Comparison of ENCODE assay signal across 26 mouse cellular contexts in genomic region chr17:73688261-73688660, GRCm38 (mm10). TPM values are rescaled to one million over a fixed set of nuclear protein-coding genes. Genes with fewer than 3 reads are reported as not detected.
DNase-seq lines count a peak whose midpoint lies in the region; ATAC-seq and TF ChIP-seq lines count a peak whose summit lies in the region.
"Had no signal": no experiment of that assay in that cellular context is flagged by ENCODE, and none has a peak within 500 bp of the region (broad histone marks: within the 10 kb centered on the region; RNA-seq: fewer than 3 reads in every experiment).

No protein-coding gene starts in this region.

- TF ChIP-seq CTCF in cerebellum, adult 2 months (IDR thresholded peaks at IDR 0.05; ENCODE audit: borderline replicate concordance, insufficient read depth, low read depth, low read length) = no peak

- no peak for TF ChIP-seq POLR2A in cerebellum, adult 2 months (IDR thresholded peaks at IDR 0.05; ENCODE audit: borderline replicate concordance, insufficient read depth, low read length)

- H3K36me3 ChIP-seq in midbrain, embryonic 13.5 days = no peaks in the 10 kb centered on the region
- no peaks in the 10 kb centered on the region for H3K36me3 ChIP-seq in midbrain, embryonic 15.5 days (replicated peaks)
- H3K36me3 ChIP-seq in midbrain, embryonic 16.5 days (ENCODE audit: control insufficient read depth, insufficient read depth, low read length) = no peaks in the 10 kb centered on the region
- no peaks in the 10 kb centered on the region for H3K36me3 ChIP-seq in midbrain, embryonic 10.5 days
- H3K36me3 ChIP-seq: embryonic facial prominence, embryonic 13.5 days; embryonic facial prominence, embryonic 15.5 days; forebrain, embryonic 10.5 days; forebrain, embryonic 12.5 days; G1E had no signal

- whole genome bisulfite sequencing in midbrain, embryonic 13.5 days = 62% methylated on average over 3 of the region's 3 CpGs
- 66% methylated on average over 3 of the region's 3 CpGs for WGBS in midbrain, embryonic 15.5 days
- WGBS in midbrain, embryonic 16.5 days = 53% methylated on average over 3 of the region's 3 CpGs
- 78% methylated on average over 3 of the region's 3 CpGs for WGBS in midbrain, embryonic 10.5 days
- 84% methylated on average over 3 of the region's 3 CpGs for WGBS in cerebellum, adult 2 months

- no peak overlapping the region for H3K9ac ChIP-seq in midbrain, embryonic 13.5 days (replicated peaks)
- no peak overlapping the region for H3K9ac ChIP-seq in midbrain, embryonic 15.5 days
- no peak overlapping the region for H3K9ac ChIP-seq in midbrain, embryonic 16.5 days (ENCODE audit: low read depth, low read length)
- H3K9ac ChIP-seq: embryonic facial prominence, embryonic 13.5 days; embryonic facial prominence, embryonic 15.5 days; forebrain, embryonic 12.5 days had no signal

- DNase-seq in midbrain, embryonic 10.5 days (ENCODE audit: low spot score) = no peak
- no peak for DNase-seq in cerebellum, adult 2 months
- DNase-seq: adrenal gland, adult 8-10 months; adrenal gland, postnatal 14 days; B cell, adult 2 months; cerebellum, adult 11-12 months; cerebellum, adult 8-10 months; cerebellum, adult 9-11 months; cerebellum, postnatal 14 days; cerebellum, postnatal 36 days; embryo, embryonic 11 days had no signal

- no peaks in the 10 kb centered on the region for H3K9me3 ChIP-seq in midbrain, embryonic 13.5 days
- H3K9me3 ChIP-seq in midbrain, embryonic 15.5 days = no peaks in the 10 kb centered on the region
- no peaks in the 10 kb centered on the region for H3K9me3 ChIP-seq in midbrain, embryonic 16.5 days (replicated peaks; ENCODE audit: control insufficient read depth, low read length, poor library complexity, severe bottlenecking)
- no peaks in the 10 kb centered on the region for H3K9me3 ChIP-seq in midbrain, embryonic 10.5 days (replicated peaks)
- H3K9me3 ChIP-seq: embryonic facial prominence, embryonic 13.5 days; embryonic facial prominence, embryonic 15.5 days; forebrain, embryonic 10.5 days; forebrain, embryonic 12.5 days had no signal

- 0 out of 2 replicates have a peak, but pooled peaks have one; percentile 48 for ATAC-seq in midbrain, embryonic 13.5 days
- ATAC-seq in midbrain, embryonic 15.5 days (replicated peaks) = no peak
- peak; percentile 8; the same call in 1 of the 2 replicates for ATAC-seq in midbrain, embryonic 16.5 days
- ATAC-seq: activated CD4-positive, CD25-positive, alpha-beta regulatory T cell, adult 4 months; CD4-positive, CD25-positive, alpha-beta regulatory T cell, adult 4 months; forebrain, embryonic 14.5 days; forebrain, embryonic 16.5 days had no signal

- 0 out of 2 replicates have a peak, but pooled peaks cover 4% of the 10 kb centered on the region for H3K4me1 ChIP-seq in midbrain, embryonic 13.5 days (replicated peaks)
- 0 out of 2 replicates have a peak, but pooled peaks cover 3% of the 10 kb centered on the region for H3K4me1 ChIP-seq in midbrain, embryonic 15.5 days
- H3K4me1 ChIP-seq in midbrain, embryonic 16.5 days (ENCODE audit: control insufficient read depth, insufficient read depth, low read length) = peaks cover 7% of the 10 kb centered on the region
- H3K4me1 ChIP-seq in midbrain, embryonic 10.5 days = 0 out of 2 replicates have a peak, but pooled peaks cover 3% of the 10 kb centered on the region
- H3K4me1 ChIP-seq in cerebellum, adult 2 months (ENCODE audit: control insufficient read depth, insufficient read depth, low read length) = no peaks in the 10 kb centered on the region
- H3K4me1 ChIP-seq: embryonic facial prominence, embryonic 13.5 days; embryonic facial prominence, embryonic 15.5 days; forebrain, embryonic 10.5 days; forebrain, embryonic 12.5 days had no signal

- no peak overlapping the region for H3K4me2 ChIP-seq in midbrain, embryonic 13.5 days (replicated peaks)
- no peak overlapping the region for H3K4me2 ChIP-seq in midbrain, embryonic 15.5 days
- H3K4me2 ChIP-seq in midbrain, embryonic 16.5 days (ENCODE audit: low read length) = no peak overlapping the region
- H3K4me2 ChIP-seq: embryonic facial prominence, embryonic 13.5 days; embryonic facial prominence, embryonic 15.5 days; forebrain, embryonic 12.5 days had no signal

- no peaks in the 10 kb centered on the region for H3K27me3 ChIP-seq in midbrain, embryonic 13.5 days
- H3K27me3 ChIP-seq in midbrain, embryonic 15.5 days (replicated peaks) = no peaks in the 10 kb centered on the region
- no peaks in the 10 kb centered on the region for H3K27me3 ChIP-seq in midbrain, embryonic 16.5 days (ENCODE audit: control insufficient read depth, insufficient read depth, low read depth, low read length)
- H3K27me3 ChIP-seq in midbrain, embryonic 10.5 days (ENCODE audit: low read depth, poor library complexity, severe bottlenecking) = no peaks in the 10 kb centered on the region
- H3K27me3 ChIP-seq in cerebellum, adult 2 months (ENCODE audit: control insufficient read depth, insufficient read depth, low read length) = no peaks in the 10 kb centered on the region
- H3K27me3 ChIP-seq: CH12.LX; embryonic facial prominence, embryonic 13.5 days; embryonic facial prominence, embryonic 15.5 days; forebrain, embryonic 12.5 days; Patski had no signal

- H3K27ac ChIP-seq in midbrain, embryonic 13.5 days = peak overlapping the region; percentile 60; the same call in 1 of the 2 replicates
- H3K27ac ChIP-seq in midbrain, embryonic 15.5 days = no peak overlapping the region
- H3K27ac ChIP-seq in midbrain, embryonic 16.5 days (ENCODE audit: low read length) = no peak overlapping the region
- H3K27ac ChIP-seq in midbrain, embryonic 10.5 days (replicated peaks) = no peak overlapping the region
- H3K27ac ChIP-seq in cerebellum, adult 2 months (ENCODE audit: insufficient read depth, low read length) = no peak overlapping the region
- H3K27ac ChIP-seq: embryonic facial prominence, embryonic 13.5 days; embryonic facial prominence, embryonic 15.5 days; forebrain, embryonic 10.5 days; forebrain, embryonic 12.5 days had no signal

- no peak overlapping the region for H3K4me3 ChIP-seq in midbrain, embryonic 13.5 days (replicated peaks)
- H3K4me3 ChIP-seq in midbrain, embryonic 15.5 days = no peak overlapping the region
- H3K4me3 ChIP-seq in midbrain, embryonic 16.5 days (ENCODE audit: low read depth, low read length) = no peak overlapping the region
- no peak overlapping the region for H3K4me3 ChIP-seq in midbrain, embryonic 10.5 days
- no peak overlapping the region for H3K4me3 ChIP-seq in cerebellum, adult 2 months (replicated peaks; ENCODE audit: insufficient read depth, low read depth, low read length)
- H3K4me3 ChIP-seq: embryonic facial prominence, embryonic 13.5 days; embryonic facial prominence, embryonic 15.5 days; erythroblast, embryonic 14.5 days; forebrain, embryonic 10.5 days; forebrain, embryonic 12.5 days had no signal

RNA-seq across cellular contexts. Expression of gene Galnt14, which starts 22.0 kb away (rescaled TPM):
- 16.0 and 16.9 TPM in 2 replicates for polyA plus RNA-seq in midbrain, embryonic 13.5 days (2015; fragmentation: Nextera tagmentation; extraction: Ambion mirVana)
- 21.7 and 23.7 TPM in 2 replicates for polyA plus RNA-seq in midbrain, embryonic 15.5 days (2015; fragmentation: Nextera tagmentation; extraction: Ambion mirVana)
- polyA plus RNA-seq in midbrain, embryonic 16.5 days (2015; fragmentation: Nextera tagmentation; extraction: Ambion mirVana) = 20.4 and 25.2 TPM in 2 replicates
- polyA plus RNA-seq in midbrain, embryonic 10.5 days (2016; fragmentation: Nextera tagmentation; extraction: Ambion mirVana) = 1.8 and 3.8 TPM in 2 replicates
- polyA plus RNA-seq in cerebellum, adult 2 months (2012; rRNA removed) = 6.4 and 7.6 TPM in 2 replicates
- polyA plus RNA-seq: erythroblast, embryonic 14.5 days; G1E had no signal
